8 mouse cellular contexts compared by ENCODE assay signal in genomic region chrX:48034144-48035113, GRCm38 (mm10). TPM values are rescaled to one million over a fixed set of nuclear protein-coding genes. Genes with fewer than 3 reads are reported as not detected.
DNase-seq lines count a peak whose midpoint lies in the region; ATAC-seq and TF ChIP-seq lines count a peak whose summit lies in the region.

Gene Apln, minus strand, starts transcription at chrX:48034853.

- H3K27me3 ChIP-seq in heart, adult 2 months (ENCODE audit: control insufficient read depth, insufficient read depth, low read length), result no peaks in the 10 kb centered on the region
- H3K27me3 ChIP-seq in kidney, embryonic 14.5 days (ENCODE audit: control insufficient read depth, insufficient read depth, low read length), result peaks cover 7% of the 10 kb centered on the region; the same call in 1 of the 2 replicates
- peaks cover 61% of the 10 kb centered on the region for H3K27me3 ChIP-seq in liver, embryonic 13.5 days
- peaks cover 13% of the 10 kb centered on the region for H3K27me3 ChIP-seq in neural tube, embryonic 12.5 days (replicated peaks)

- intact Hi-C loops in heart, adult 2 months (cut with DNase I), result no loop called here

- TF ChIP-seq POLR2A in heart, adult 2 months (IDR thresholded peaks at IDR 0.05; ENCODE audit: insufficient read depth, low read depth, low read length), result no peak

- no peaks in the 10 kb centered on the region for H3K36me3 ChIP-seq in heart, adult 2 months (ENCODE audit: control insufficient read depth, insufficient read depth, low read length)
- no peaks in the 10 kb centered on the region for H3K36me3 ChIP-seq in kidney, embryonic 14.5 days (ENCODE audit: control insufficient read depth, insufficient read depth, low read length)
- H3K36me3 ChIP-seq in liver, embryonic 13.5 days, result no peaks in the 10 kb centered on the region
- no peaks in the 10 kb centered on the region for H3K36me3 ChIP-seq in neural tube, embryonic 12.5 days

- 19% methylated on average over 72 of the region's 73 CpGs for WGBS in heart, adult 2 months
- 27% methylated on average over 66 of the region's 73 CpGs for WGBS in kidney, embryonic 14.5 days
- WGBS in liver, embryonic 13.5 days (ENCODE audit: insufficient replicate concordance), result 10% methylated on average over 68 of the region's 73 CpGs
- 13% methylated on average over 72 of the region's 73 CpGs for whole genome bisulfite sequencing in neural tube, embryonic 12.5 days

- DNase-seq in thymus, postnatal 14 days, result peak; percentile 4
- no peak for DNase-seq in thymus, postnatal 0 days (ENCODE audit: low spot score)
- peak; percentile 37 to 49 for DNase-seq in cerebellum, postnatal 36 days
- DNase-seq in heart, adult 2 months, result peak; percentile 44 to 59
- DNase-seq in liver, embryonic 13.5 days, result no peak
- DNase-seq in natural killer cell, adult 2 months (ENCODE audit: low spot score in 2 of 2), result no peak

- H3K9ac ChIP-seq in heart, adult 2 months (ENCODE audit: low read depth, low read length), result peak within 1 kb of the TSS; percentile 76
- peak within 1 kb of the TSS; percentile 60 for H3K9ac ChIP-seq in kidney, embryonic 14.5 days (ENCODE audit: low read depth, low read length)
- H3K9ac ChIP-seq in liver, embryonic 13.5 days, result no peak within 1 kb of the TSS
- peak within 1 kb of the TSS; percentile 48 for H3K9ac ChIP-seq in neural tube, embryonic 12.5 days

- peak within 1 kb of the TSS; percentile 55 for H3K4me3 ChIP-seq in heart, adult 2 months
- H3K4me3 ChIP-seq in kidney, embryonic 14.5 days (ENCODE audit: low read length), result peak within 1 kb of the TSS; percentile 46
- peak within 1 kb of the TSS; percentile 42 for H3K4me3 ChIP-seq in liver, embryonic 13.5 days (replicated peaks)
- peak within 1 kb of the TSS; percentile 45 for H3K4me3 ChIP-seq in neural tube, embryonic 12.5 days

- TF ChIP-seq EP300 in heart, adult 2 months (IDR thresholded peaks at IDR 0.05; ENCODE audit: insufficient read depth, low read depth, low read length), result no peak

- H3K9me3 ChIP-seq in kidney, embryonic 14.5 days (ENCODE audit: control insufficient read depth, low read length), result no peaks in the 10 kb centered on the region
- no peaks in the 10 kb centered on the region for H3K9me3 ChIP-seq in liver, embryonic 13.5 days (replicated peaks)
- H3K9me3 ChIP-seq in neural tube, embryonic 12.5 days, result no peaks in the 10 kb centered on the region

- H3K4me1 ChIP-seq in heart, adult 2 months (ENCODE audit: control insufficient read depth, insufficient read depth, low read length), result no peaks in the 10 kb centered on the region; the same call in 1 of the 2 replicates
- no peaks in the 10 kb centered on the region for H3K4me1 ChIP-seq in kidney, embryonic 14.5 days (ENCODE audit: control insufficient read depth, insufficient read depth, low read length)
- no peaks in the 10 kb centered on the region for H3K4me1 ChIP-seq in liver, embryonic 13.5 days (replicated peaks)
- 0 out of 2 replicates have a peak, but pooled peaks cover 5% of the 10 kb centered on the region for H3K4me1 ChIP-seq in neural tube, embryonic 12.5 days

- TF ChIP-seq CTCF in heart, adult 2 months (IDR thresholded peaks at IDR 0.05), result 0 out of 2 replicates have a peak, but pooled peaks have one; percentile 11

- peak within 1 kb of the TSS; percentile 26; the same call in 1 of the 2 replicates for H3K27ac ChIP-seq in heart, adult 2 months
- H3K27ac ChIP-seq in kidney, embryonic 14.5 days (ENCODE audit: low read depth, low read length), result no peak within 1 kb of the TSS
- no peak within 1 kb of the TSS for H3K27ac ChIP-seq in liver, embryonic 13.5 days
- no peak within 1 kb of the TSS for H3K27ac ChIP-seq in neural tube, embryonic 12.5 days

- H3K4me2 ChIP-seq in kidney, embryonic 14.5 days (replicated peaks; ENCODE audit: low read depth, low read length), result peak within 1 kb of the TSS; percentile 73
- H3K4me2 ChIP-seq in liver, embryonic 13.5 days, result peak within 1 kb of the TSS; percentile 55
- H3K4me2 ChIP-seq in neural tube, embryonic 12.5 days (replicated peaks), result peak within 1 kb of the TSS; percentile 80

- H3K79me2 ChIP-seq in heart, adult 2 months (replicated peaks; ENCODE audit: control insufficient read depth, insufficient read depth, low read length), result no peaks in the 10 kb centered on the region

- ATAC-seq in kidney, embryonic 14.5 days (ENCODE audit: low FRiP score, low TSS enrichment), result peak; percentile 90
- no peak for ATAC-seq in liver, embryonic 13.5 days (ENCODE audit: low read depth)
- peak; percentile 70 for ATAC-seq in neural tube, embryonic 12.5 days (ENCODE audit: low FRiP score, low read depth)

RNA-seq across cellular contexts. Expression of gene Apln, which starts in this region (rescaled TPM):
- 1.4 and 1.5 TPM in 2 replicates for polyA plus RNA-seq in thymus, postnatal 0 days (2015; fragmentation: Nextera tagmentation; extraction: Ambion mirVana)
- 1 to 10 TPM; 6.6 to 8.2 TPM for total RNA-seq in heart, adult 2 months (2021)
- 7.8 and 7.9 TPM in 2 replicates for polyA plus RNA-seq in heart, adult 2 months (2012; rRNA removed)
- polyA plus RNA-seq in kidney, embryonic 14.5 days (2014; fragmentation: Nextera tagmentation; extraction: Ambion mirVana), result 4.0 and 4.7 TPM in 2 replicates
- 0.10 and 0.13 TPM in 2 replicates for polyA plus RNA-seq in liver, embryonic 13.5 days (2015; fragmentation: Nextera tagmentation; extraction: Ambion mirVana)
- polyA plus RNA-seq in neural tube, embryonic 12.5 days (2016; fragmentation: Nextera tagmentation; extraction: Ambion mirVana), result 3.6 and 3.7 TPM in 2 replicates

Comparison
In these comparisons a context has a peak if more than half of its experiments do, and no peak if none do; other contexts are left out.
1. DNase-seq: peak in thymus, postnatal 14 days (single experiment), cerebellum, postnatal 36 days (2 of 2) and heart, adult 2 months (2 of 2); none in thymus, postnatal 0 days (single experiment), liver, embryonic 13.5 days (single experiment) and natural killer cell, adult 2 months (0 of 2).
2. Peak in every context shown above with its lines, with median percentiles within 50 percentile points of each other: H3K4me3 ChIP-seq and H3K4me2 ChIP-seq.